Mouse (Mus musculus): Measurements from ENCODE around the gene Lsm4. TPM values are rescaled to one million over a fixed set of nuclear protein-coding genes. Genes with fewer than 3 reads are reported as not detected.

Gene Lsm4
- total RNA-seq, 2 experiments from 2014 or later: 59.1 to 69.8 TPM

GRCm38 (mm10) chr8:70696019-70696885, 23.2 kb downstream of the Lsm4 start:
- no peak for DNase-seq (ENCODE audit: low spot score in 2 of 2)
- intact Hi-C loops (cut with DNase I): no loop called here

- DNase-seq (ENCODE audit: low spot score in 2 of 2): no peak
- intact Hi-C loops (cut with DNase I): no loop called here
These were observed 23.9 kb downstream of the Lsm4 start for GRCm38 (mm10) chr8:70696946-70697345.

- intact Hi-C loops (cut with DNase I): loop anchor here (1.0 kb wide), 1 partner anchor 24 kb away; the partner anchor contains the start of gene Lsm4
- no peak for DNase-seq (ENCODE audit: low spot score in 2 of 2)
These were observed 24.6 kb downstream of the Lsm4 start for GRCm38 (mm10) chr8:70697366-70698250.

GRCm38 (mm10) chr8:70698310-70699109, 25.5 kb downstream of the Lsm4 start, which contains the start of gene Jund:
TSS of gene Jund (plus strand) at chr8:70698949.
- peak; percentile 99 to 100 for DNase-seq (ENCODE audit: low spot score in 2 of 2)
- intact Hi-C loops (cut with DNase I): loop anchor here (1.0 kb wide), 1 partner anchor 25 kb away; the partner anchor contains the start of gene Lsm4

GRCm38 (mm10) chr8:70699116-70699833, 26.2 kb downstream of the Lsm4 start:
- DNase-seq (ENCODE audit: low spot score in 2 of 2): peak; percentile 63 to 78
- intact Hi-C loops (cut with DNase I): no loop called here

- intact Hi-C loops (cut with DNase I): loop anchor here (5.0 to 10.0 kb wide), 2 partner anchors 55 to 88 kb away; partner anchors contain the start of gene Rab3a
- DNase-seq (ENCODE audit: low spot score in 2 of 2): peak; percentile 82 to 83
These were observed 26.9 kb downstream of the Lsm4 start for GRCm38 (mm10) chr8:70699834-70700554.

GRCm38 (mm10) chr8:70700555-70700922, 27.5 kb downstream of the Lsm4 start:
- DNase-seq (ENCODE audit: low spot score in 2 of 2): peak; percentile 82 to 84
- intact Hi-C loops (cut with DNase I): loop anchor here (5.0 to 10.0 kb wide), 2 partner anchors 54 to 88 kb away; partner anchors contain the start of gene Rab3a

GRCm38 (mm10) chr8:70701048-70701981, 28.3 kb downstream of the Lsm4 start:
- no peak for DNase-seq (ENCODE audit: low spot score in 2 of 2)
- intact Hi-C loops (cut with DNase I): loop anchor here (5.0 to 10.0 kb wide), 2 partner anchors 53 to 89 kb away; partner anchors contain the start of gene Rab3a

- intact Hi-C loops (cut with DNase I): loop anchor here (5.0 to 10.0 kb wide), 2 partner anchors 53 to 90 kb away; partner anchors contain the start of gene Rab3a
- DNase-seq (ENCODE audit: low spot score in 2 of 2): no peak
These were observed 29.2 kb downstream of the Lsm4 start for GRCm38 (mm10) chr8:70701982-70702841.

GRCm38 (mm10) chr8:70702842-70703182, 29.8 kb downstream of the Lsm4 start:
- DNase-seq (ENCODE audit: low spot score in 2 of 2): no peak
- intact Hi-C loops (cut with DNase I): loop anchor here (5.0 to 10.0 kb wide), 2 partner anchors 52 to 91 kb away; partner anchors contain the start of gene Rab3a

- no peak for DNase-seq (ENCODE audit: low spot score in 2 of 2)
- intact Hi-C loops (cut with DNase I): loop anchor here (5.0 to 10.0 kb wide), 2 partner anchors 52 to 91 kb away; partner anchors contain the start of gene Rab3a
These were observed 30.2 kb downstream of the Lsm4 start, which contains the start of gene Iqcn for GRCm38 (mm10) chr8:70703287-70703686. TSS of gene Iqcn (plus strand) at chr8:70703457.

- no peak for DNase-seq (ENCODE audit: low spot score in 2 of 2)
- intact Hi-C loops (cut with DNase I): loop anchor here (10.0 kb wide), 1 partner anchor 47 kb away; the partner anchor contains the start of gene Rab3a
These were observed 35.2 kb downstream of the Lsm4 start for GRCm38 (mm10) chr8:70708281-70708680.

GRCm38 (mm10) chr8:70709794-70710193, 36.7 kb downstream of the Lsm4 start:
- no peak for DNase-seq (ENCODE audit: low spot score in 2 of 2)
- intact Hi-C loops (cut with DNase I): loop anchor here (10.0 kb wide), 1 partner anchor 45 kb away; the partner anchor contains the start of gene Rab3a

GRCm38 (mm10) chr8:70710296-70710695, 37.2 kb downstream of the Lsm4 start:
- intact Hi-C loops (cut with DNase I): no loop called here
- DNase-seq (ENCODE audit: low spot score in 2 of 2): no peak

- DNase-seq (ENCODE audit: low spot score in 2 of 2): no peak
- intact Hi-C loops (cut with DNase I): no loop called here
These were observed 38.0 kb downstream of the Lsm4 start for GRCm38 (mm10) chr8:70711041-70711440.

GRCm38 (mm10) chr8:70713991-70714390, 40.9 kb downstream of the Lsm4 start:
- no peak for DNase-seq (ENCODE audit: low spot score in 2 of 2)
- intact Hi-C loops (cut with DNase I): no loop called here

All from left cerebral cortex, postnatal 36 days (tissue).